Mouse (Mus musculus): ENCODE measurements around the gene Aldh3b3. TPM values are rescaled to one million over a fixed set of nuclear protein-coding genes. Genes with fewer than 3 reads are reported as not detected.

Gene Aldh3b3
- polyA plus RNA-seq, 1 experiment from 2014 or later: not detected

- Histone ChIP-seq H3K4me3 (replicated peaks) (no peak overlapping the region), H3K27me3 (replicated peaks) (no peaks in the 10 kb centered on the region), H3K9me3 (replicated peaks) (no peaks in the 10 kb centered on the region), H3K27ac (replicated peaks) (no peak overlapping the region), H3K4me1 (peaks cover 22% of the 10 kb centered on the region), H3K36me3 (no peaks in the 10 kb centered on the region), H3K9ac (replicated peaks) (no peak overlapping the region), H3K4me2 (no peak overlapping the region)
- 81% methylated on average over 8 of the region's 8 CpGs for WGBS
- ATAC-seq (ENCODE audit: low FRiP score): no peak
Measured at GRCm38 (mm10) chr19:3998335-3998734, 39.9 kb downstream of the Aldh3b3 start.

- no peak for ATAC-seq (ENCODE audit: low FRiP score)
- Histone ChIP-seq H3K4me3 (replicated peaks) (peak overlapping the region; percentile 83), H3K4me2 (peak overlapping the region; percentile 80), H3K4me1 (peaks cover 22% of the 10 kb centered on the region), H3K9me3 (replicated peaks) (no peaks in the 10 kb centered on the region), H3K27ac (replicated peaks) (no peak overlapping the region), H3K27me3 (replicated peaks) (no peaks in the 10 kb centered on the region), H3K36me3 (no peaks in the 10 kb centered on the region), H3K9ac (replicated peaks) (peak overlapping the region; percentile 44)
- WGBS: 85% methylated on average over 9 of the region's 9 CpGs
Measured at GRCm38 (mm10) chr19:3999121-3999730, 40.8 kb downstream of the Aldh3b3 start.

- H3K9ac ChIP-seq (replicated peaks): peak within 1 kb of the TSS; percentile 93
- H3K27me3 ChIP-seq (replicated peaks): no peaks in the 10 kb centered on the region
- under 1% methylated on average over 64 of the region's 64 CpGs for WGBS
- H3K27ac ChIP-seq (replicated peaks): peak within 1 kb of the TSS; percentile 97
- H3K9me3 ChIP-seq (replicated peaks): no peaks in the 10 kb centered on the region
- peak within 1 kb of the TSS; percentile 80 for H3K4me2 ChIP-seq
- peak within 1 kb of the TSS; percentile 83 for H3K4me3 ChIP-seq (replicated peaks)
- peaks cover 22% of the 10 kb centered on the region for H3K4me1 ChIP-seq
- ATAC-seq (ENCODE audit: low FRiP score): peak; percentile 92
- H3K36me3 ChIP-seq: no peaks in the 10 kb centered on the region
Measured at GRCm38 (mm10) chr19:4000119-4000900, 41.9 kb downstream of the Aldh3b3 start, which contains the start of the genes Nudt8 and Gm49405. Nudt8 (plus strand) TSS chr19:4000580. Gm49405 (plus strand) TSS chr19:4000626.

- H3K9ac ChIP-seq (replicated peaks): peak overlapping the region; percentile 93
- no peaks in the 10 kb centered on the region for H3K9me3 ChIP-seq (replicated peaks)
- WGBS: 18% methylated on average over 17 of the region's 17 CpGs
- peak overlapping the region; percentile 83 for H3K4me3 ChIP-seq (replicated peaks)
- peak; percentile 15 for ATAC-seq (ENCODE audit: low FRiP score)
- peaks cover 22% of the 10 kb centered on the region for H3K4me1 ChIP-seq
- no peaks in the 10 kb centered on the region for H3K27me3 ChIP-seq (replicated peaks)
- H3K4me2 ChIP-seq: peak overlapping the region; percentile 80
- H3K27ac ChIP-seq (replicated peaks): peak overlapping the region; percentile 97
- peaks cover 4% of the 10 kb centered on the region for H3K36me3 ChIP-seq
Measured at GRCm38 (mm10) chr19:4000949-4001525, 42.6 kb downstream of the Aldh3b3 start.

- Histone ChIP-seq H3K9me3 (replicated peaks) (no peaks in the 10 kb centered on the region), H3K4me3 (replicated peaks) (peak overlapping the region; percentile 83; the same call in 1 of the 2 replicates), H3K36me3 (peaks cover 11% of the 10 kb centered on the region), H3K9ac (replicated peaks) (no peak overlapping the region; the same call in 1 of the 2 replicates), H3K27me3 (replicated peaks) (no peaks in the 10 kb centered on the region), H3K4me2 (peak overlapping the region; percentile 80), H3K27ac (replicated peaks) (peak overlapping the region; percentile 97; the same call in 1 of the 2 replicates), H3K4me1 (peaks cover 22% of the 10 kb centered on the region)
- 86% methylated on average over 5 of the region's 5 CpGs for WGBS
- no peak for ATAC-seq (ENCODE audit: low FRiP score)
Measured at GRCm38 (mm10) chr19:4001752-4002151, 43.3 kb downstream of the Aldh3b3 start.

- H3K9me3 ChIP-seq (replicated peaks): no peaks in the 10 kb centered on the region
- H3K9ac ChIP-seq (replicated peaks): no peak within 1 kb of the TSS; the same call in 1 of the 2 replicates
- no peak within 1 kb of the TSS for H3K4me2 ChIP-seq
- peaks cover 22% of the 10 kb centered on the region for H3K4me1 ChIP-seq
- ATAC-seq (ENCODE audit: low FRiP score): no peak
- H3K36me3 ChIP-seq: peaks cover 25% of the 10 kb centered on the region
- no peaks in the 10 kb centered on the region for H3K27me3 ChIP-seq (replicated peaks)
- no peak within 1 kb of the TSS for H3K27ac ChIP-seq (replicated peaks)
- H3K4me3 ChIP-seq (replicated peaks): no peak within 1 kb of the TSS
- 68% methylated on average over 1 of the region's 1 CpGs for WGBS
Measured at GRCm38 (mm10) chr19:4003112-4003511, 44.7 kb downstream of the Aldh3b3 start, which contains the start of gene Doc2g. Doc2g (plus strand) TSS chr19:4003313.

GRCm38 (mm10) chr19:4003641-4004040 is 45.2 kb downstream of the Aldh3b3 start:
- Histone ChIP-seq H3K4me2 (no peak overlapping the region), H3K4me3 (replicated peaks) (no peak overlapping the region), H3K27me3 (replicated peaks) (no peaks in the 10 kb centered on the region), H3K4me1 (peaks cover 22% of the 10 kb centered on the region), H3K36me3 (peaks cover 30% of the 10 kb centered on the region), H3K9me3 (replicated peaks) (no peaks in the 10 kb centered on the region), H3K27ac (replicated peaks) (no peak overlapping the region), H3K9ac (replicated peaks) (no peak overlapping the region)
- ATAC-seq (ENCODE audit: low FRiP score): no peak
- 77% methylated on average over 12 of the region's 12 CpGs for WGBS

GRCm38 (mm10) chr19:4004331-4004730 is 45.9 kb downstream of the Aldh3b3 start:
- Histone ChIP-seq H3K4me2 (no peak overlapping the region), H3K9ac (replicated peaks) (no peak overlapping the region), H3K4me3 (replicated peaks) (no peak overlapping the region), H3K36me3 (peaks cover 36% of the 10 kb centered on the region), H3K9me3 (replicated peaks) (no peaks in the 10 kb centered on the region), H3K27ac (replicated peaks) (no peak overlapping the region), H3K27me3 (replicated peaks) (no peaks in the 10 kb centered on the region), H3K4me1 (peaks cover 20% of the 10 kb centered on the region)
- no peak for ATAC-seq (ENCODE audit: low FRiP score)
- 88% methylated on average over 15 of the region's 15 CpGs for WGBS

GRCm38 (mm10) chr19:4005091-4005490 is 46.6 kb downstream of the Aldh3b3 start:
- no peaks in the 10 kb centered on the region for H3K9me3 ChIP-seq (replicated peaks)
- H3K4me2 ChIP-seq: no peak overlapping the region
- H3K4me3 ChIP-seq (replicated peaks): no peak overlapping the region
- no peak overlapping the region for H3K27ac ChIP-seq (replicated peaks)
- no peak for ATAC-seq (ENCODE audit: low FRiP score)
- WGBS: 89% methylated on average over 9 of the region's 9 CpGs
- no peaks in the 10 kb centered on the region for H3K27me3 ChIP-seq (replicated peaks)
- no peak overlapping the region for H3K9ac ChIP-seq (replicated peaks)
- H3K4me1 ChIP-seq: peaks cover 13% of the 10 kb centered on the region
- H3K36me3 ChIP-seq: peaks cover 44% of the 10 kb centered on the region

- no peak for ATAC-seq (ENCODE audit: low FRiP score)
- Histone ChIP-seq H3K27ac (replicated peaks) (no peak overlapping the region), H3K9me3 (replicated peaks) (no peaks in the 10 kb centered on the region), H3K4me3 (replicated peaks) (no peak overlapping the region), H3K36me3 (peaks cover 46% of the 10 kb centered on the region), H3K9ac (replicated peaks) (no peak overlapping the region), H3K4me2 (no peak overlapping the region), H3K27me3 (replicated peaks) (no peaks in the 10 kb centered on the region), H3K4me1 (peaks cover 13% of the 10 kb centered on the region)
- WGBS: 94% methylated on average over 8 of the region's 8 CpGs
Measured at GRCm38 (mm10) chr19:4005971-4006370, 47.5 kb downstream of the Aldh3b3 start.

- WGBS: 97% methylated on average over 5 of the region's 5 CpGs
- Histone ChIP-seq H3K9ac (replicated peaks) (no peak overlapping the region), H3K27me3 (replicated peaks) (no peaks in the 10 kb centered on the region), H3K4me3 (replicated peaks) (no peak overlapping the region), H3K4me1 (peaks cover 18% of the 10 kb centered on the region), H3K36me3 (peaks cover 44% of the 10 kb centered on the region), H3K4me2 (peak overlapping the region; percentile 62), H3K27ac (replicated peaks) (no peak overlapping the region), H3K9me3 (replicated peaks) (no peaks in the 10 kb centered on the region)
- no peak for ATAC-seq (ENCODE audit: low FRiP score)
Measured at GRCm38 (mm10) chr19:4011086-4011485, 52.6 kb downstream of the Aldh3b3 start.

Data from neural tube, embryonic 15.5 days (tissue).